Mouse (Mus musculus): ENCODE measurements around the gene Rsad2.
A peak's percentile ranks its signal among the peaks of the same experiment; 100 is the strongest.

The Rsad2 gene

GRCm38 (mm10) chr12:26401254-26401653 lies 55.0 kb downstream of the Rsad2 start:
- peak; percentile 19 to 25 for DNase-seq

GRCm38 (mm10) chr12:26400762-26401161 lies 55.5 kb downstream of the Rsad2 start:
- DNase-seq = no peak

- no peak for DNase-seq
Observed at GRCm38 (mm10) chr12:26399391-26399790, 56.9 kb downstream of the Rsad2 start.

GRCm38 (mm10) chr12:26398597-26398996 lies 57.7 kb downstream of the Rsad2 start:
- DNase-seq = no peak

GRCm38 (mm10) chr12:26394485-26395470 lies 61.5 kb downstream of the Rsad2 start:
- DNase-seq = no peak

GRCm38 (mm10) chr12:26393291-26393690 lies 63.0 kb downstream of the Rsad2 start:
- DNase-seq = no peak

All from B cell, adult 2 months (primary cell).